Mouse (Mus musculus) kidney, adult 18-20 months (tissue): ENCODE results near the gene Tpi1.
A peak's percentile ranks its signal among the peaks of the same experiment; 100 is the strongest.
"Not testable (repeated sequence)": the region's sequence is repeated elsewhere in the genome, so short reads cannot be mapped to it uniquely, and the experiment has no call there.

Experiments used
- DNase-seq: peaks from one replicate; pipeline ENCODE4 v3.0.0; 2021

The Tpi1 gene

DNA sequence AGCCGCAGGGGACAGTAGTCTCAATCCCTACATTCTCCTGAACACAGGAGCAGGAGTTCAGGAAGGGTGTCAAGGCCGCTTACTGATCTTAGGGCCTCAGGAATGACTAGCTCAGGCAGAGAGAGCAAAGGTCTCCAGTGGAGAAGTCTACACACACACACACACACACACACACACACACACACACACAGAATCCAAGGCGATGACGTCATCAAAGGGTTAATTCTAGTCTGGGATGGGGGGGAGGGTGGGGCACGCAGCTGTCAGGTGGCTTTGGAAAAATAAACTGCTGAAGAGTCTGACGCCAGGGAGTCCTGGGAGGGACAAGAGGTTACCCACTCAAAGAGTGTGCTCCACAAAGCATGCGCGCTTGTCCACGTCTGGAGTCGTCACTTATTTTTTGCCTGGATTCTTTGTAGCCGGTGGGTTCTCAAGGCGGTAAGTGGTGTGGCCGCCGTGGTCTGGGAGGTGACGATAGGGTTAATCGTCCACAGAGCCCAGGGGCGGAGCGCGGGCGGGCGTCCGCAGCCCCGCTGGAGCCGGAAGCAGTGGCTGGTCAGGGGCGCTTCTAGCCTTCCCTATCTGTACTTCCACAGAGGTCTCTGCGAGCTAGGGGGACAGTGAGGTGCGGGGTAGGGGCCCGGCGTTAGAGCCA lies 5.6 kb downstream of the Tpi1 start, which contains the start of gene Spsb2:
Gene Spsb2, plus strand, starts transcription at position 304 of the 655 bp plus-strand sequence.
- DNase-seq: peak; percentile 86

DNA sequence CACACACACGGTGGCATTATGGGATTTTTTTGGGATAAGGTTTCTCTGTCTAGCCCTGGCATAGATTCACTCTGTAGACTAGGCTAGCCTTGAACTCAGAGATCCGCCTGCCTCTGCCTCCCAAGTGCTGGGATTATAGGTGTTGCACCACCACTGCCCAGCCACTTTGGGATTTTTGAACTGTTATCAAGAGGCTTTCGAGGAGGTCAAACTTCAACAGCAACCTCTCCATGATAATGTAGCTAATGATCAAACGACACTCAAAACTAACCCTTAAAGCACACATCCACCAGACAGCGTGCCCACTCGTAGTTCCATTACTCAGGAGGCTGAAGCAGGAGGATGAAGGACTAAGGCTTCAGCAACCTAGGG lies 6.1 kb downstream of the Tpi1 start:
- no peak for DNase-seq

DNA sequence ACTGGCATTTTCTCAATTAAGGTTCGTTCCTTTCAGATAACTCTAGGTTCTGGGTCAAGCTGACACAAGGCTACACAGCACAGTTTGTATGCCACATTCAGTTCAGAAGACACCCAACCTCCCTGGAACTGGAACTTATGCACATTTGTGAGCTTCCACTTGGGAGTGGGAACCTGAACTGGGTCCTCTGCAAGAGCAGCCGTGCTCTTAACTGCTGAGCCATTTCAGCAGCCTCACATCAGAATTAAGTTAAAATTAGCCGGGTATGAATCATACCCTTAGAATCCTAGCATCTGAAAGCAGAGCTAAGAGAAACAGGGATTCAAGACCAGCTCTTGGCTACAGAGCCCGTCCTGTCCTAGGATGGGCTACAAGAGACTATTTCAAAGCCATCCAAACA lies 6.7 kb downstream of the Tpi1 start:
- DNase-seq: no peak

DNA sequence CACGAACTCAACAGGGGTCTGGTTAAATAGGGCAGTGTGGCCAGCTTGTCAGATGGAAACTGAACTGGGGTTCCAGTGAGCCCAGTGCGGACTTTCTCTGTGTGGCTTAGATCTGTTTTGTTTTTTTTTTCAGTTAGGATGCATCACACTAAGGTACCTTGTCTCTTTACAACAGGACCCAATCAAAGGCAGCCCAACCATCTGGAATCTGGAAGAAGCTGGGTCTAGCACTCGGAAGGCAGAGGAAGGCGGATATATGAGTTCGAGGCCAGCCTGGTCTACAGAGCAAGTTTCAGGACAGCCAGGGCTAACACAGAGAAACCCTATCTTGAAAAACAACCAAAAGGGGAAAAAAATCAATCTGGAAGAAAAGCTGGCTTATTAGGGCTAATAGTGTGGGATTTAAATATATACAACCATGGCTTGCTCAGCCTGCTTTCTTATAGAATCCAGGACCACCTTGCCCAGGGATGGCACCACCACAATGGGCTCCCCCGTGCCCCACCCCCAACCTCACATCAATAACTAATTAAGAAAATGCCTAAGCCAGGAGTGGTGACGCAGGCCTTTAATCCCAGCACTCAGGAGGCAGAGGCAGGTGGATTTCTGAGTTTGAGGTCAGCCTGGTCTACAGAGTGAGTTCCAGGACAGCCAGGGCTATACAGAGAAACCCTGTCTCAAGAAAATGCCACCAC lies 7.5 kb downstream of the Tpi1 start:
- no peak for DNase-seq

DNA sequence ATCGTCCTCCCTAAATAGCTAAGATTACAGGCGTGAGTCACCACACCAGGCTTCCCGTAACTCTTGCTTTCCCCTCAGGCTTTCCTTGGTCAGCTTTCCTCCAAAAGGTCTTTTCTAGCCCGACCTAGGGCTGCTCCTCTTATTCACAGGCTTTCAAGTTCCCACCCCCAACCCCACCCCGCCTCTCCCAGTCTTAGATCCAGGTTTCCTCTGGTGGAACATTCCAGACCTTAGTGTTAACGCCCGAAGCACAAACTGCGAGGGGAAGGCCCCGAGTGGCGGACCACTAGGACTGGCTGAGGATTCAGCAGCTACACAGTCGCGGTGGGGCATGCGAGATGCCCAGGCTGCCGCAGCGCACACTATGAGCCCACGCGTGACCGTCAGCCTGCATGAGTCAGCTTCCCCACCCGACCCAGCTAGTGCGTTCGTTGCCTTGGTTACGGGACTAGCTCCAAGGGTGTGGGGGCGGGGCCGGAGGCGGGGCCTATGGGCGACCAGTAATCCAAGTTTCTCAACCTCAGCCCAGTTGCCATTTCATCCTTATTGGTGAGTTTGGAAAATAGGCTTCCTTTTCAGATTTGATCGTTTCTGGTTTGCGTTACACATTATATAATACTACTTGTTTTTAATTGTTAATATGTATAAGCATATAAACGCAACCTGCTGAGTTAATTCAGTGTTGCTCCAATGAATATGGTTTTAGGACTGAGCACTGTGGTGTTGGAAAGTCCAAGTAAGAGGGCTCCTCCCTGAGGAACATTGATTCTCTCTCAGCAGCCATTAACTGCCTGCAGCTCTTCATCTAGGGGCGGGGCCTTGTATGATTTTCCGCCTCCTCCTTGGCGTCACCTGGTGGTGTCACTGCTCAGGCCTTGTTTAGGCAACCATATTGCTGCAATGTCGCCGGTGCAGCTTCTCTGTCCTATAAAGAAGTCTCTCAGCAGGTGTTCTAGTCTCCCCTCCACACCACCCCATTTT lies 8.5 kb downstream of the Tpi1 start:
- peak; percentile 96 for DNase-seq

DNA sequence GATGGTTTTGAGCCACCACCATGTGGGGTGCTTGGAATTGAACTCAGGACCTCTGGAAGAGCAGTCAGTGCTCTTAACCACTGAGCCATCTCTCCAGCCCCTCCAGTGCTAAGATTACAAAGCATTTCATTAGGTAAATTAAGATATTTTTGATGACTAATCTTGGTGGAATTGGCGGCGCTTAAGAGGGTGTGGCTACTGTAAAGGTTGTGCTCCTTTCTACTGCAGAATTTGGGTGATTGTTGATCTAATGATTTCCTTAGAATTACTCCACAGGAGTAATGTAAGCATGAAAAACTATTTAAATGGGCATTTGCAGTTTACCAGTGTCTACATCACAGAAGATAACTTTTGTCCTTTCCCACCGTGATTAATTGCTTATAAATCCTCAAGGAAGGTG lies 9.8 kb downstream of the Tpi1 start:
- DNase-seq: no peak

DNA sequence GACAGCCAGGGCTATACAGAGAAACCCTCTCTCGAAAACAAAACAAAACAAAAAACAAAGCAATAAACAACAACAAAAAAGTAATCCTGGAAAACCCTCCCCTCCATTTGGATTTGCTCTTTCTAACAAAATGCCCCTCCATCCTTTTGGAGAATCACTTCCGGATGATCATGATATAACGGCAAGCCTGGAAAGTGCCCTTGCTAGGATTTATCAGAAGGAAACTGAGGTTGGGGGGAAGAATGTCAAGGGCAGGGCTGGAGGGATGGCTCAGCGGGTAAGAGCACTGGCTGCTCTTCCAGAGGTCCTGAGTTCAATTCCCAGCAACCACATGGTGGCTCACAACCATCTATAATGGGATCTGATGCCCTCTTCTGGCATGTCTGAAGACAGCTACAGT lies 10.4 kb downstream of the Tpi1 start:
- DNase-seq: not testable (repeated sequence)

DNA sequence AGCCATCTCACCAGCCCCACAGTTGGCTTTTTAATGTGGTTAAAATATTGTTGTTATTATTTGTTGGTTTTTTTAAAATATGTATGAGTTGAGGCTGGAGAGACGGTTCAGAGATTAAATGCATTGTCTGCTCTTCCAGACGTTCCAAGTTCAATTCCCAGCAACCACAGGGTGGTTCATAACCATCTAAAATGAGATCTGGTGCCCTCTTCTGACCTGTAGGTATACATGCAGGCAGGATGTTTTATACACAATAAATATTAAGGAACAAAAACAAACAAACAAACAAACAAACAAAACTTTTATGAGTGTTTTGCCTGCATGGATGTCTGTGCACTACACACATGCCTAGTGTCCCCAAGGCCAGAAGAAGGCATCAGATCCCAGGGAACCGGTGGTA lies 11.0 kb downstream of the Tpi1 start:
- no peak for DNase-seq

DNA sequence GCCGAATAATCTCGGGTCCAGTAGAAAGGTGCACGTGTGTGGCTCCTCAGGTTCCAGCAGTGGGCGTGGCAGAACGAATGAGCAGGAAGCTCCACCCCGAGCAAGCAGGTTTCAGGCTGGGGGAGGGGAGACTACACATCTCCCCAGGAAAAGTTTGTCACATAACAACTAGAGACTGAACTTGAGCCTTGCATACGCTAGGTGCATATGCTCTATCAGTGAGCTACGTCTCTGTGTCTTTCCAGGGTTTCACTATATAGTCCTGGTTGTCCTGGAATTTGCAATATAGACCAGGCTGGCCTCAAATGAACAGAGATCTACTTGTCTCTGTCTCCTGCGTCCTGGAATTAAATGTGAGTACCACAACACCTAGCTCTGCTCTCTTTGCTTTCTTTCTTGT lies 11.7 kb downstream of the Tpi1 start:
- peak; percentile 24 for DNase-seq

DNA sequence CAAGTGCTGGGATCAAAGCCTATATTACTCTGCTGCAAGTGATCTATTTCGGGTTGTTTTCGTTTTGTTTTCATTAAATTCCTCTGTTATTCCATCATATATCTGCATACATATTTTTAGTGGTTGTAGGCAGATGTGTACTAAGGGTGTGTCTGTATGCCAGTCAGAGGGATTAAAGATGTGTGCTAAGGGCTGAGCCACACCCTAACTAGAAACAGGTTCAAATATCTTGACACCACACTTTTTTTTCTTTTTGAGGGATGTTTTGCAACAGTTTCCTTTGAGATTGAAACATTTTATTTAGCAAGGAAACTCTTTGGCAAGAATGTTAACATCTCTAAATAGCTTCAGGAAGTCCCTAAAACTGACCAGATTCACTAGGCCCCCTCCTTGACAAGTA lies 17.9 kb downstream of the Tpi1 start:
- DNase-seq: no peak

DNA sequence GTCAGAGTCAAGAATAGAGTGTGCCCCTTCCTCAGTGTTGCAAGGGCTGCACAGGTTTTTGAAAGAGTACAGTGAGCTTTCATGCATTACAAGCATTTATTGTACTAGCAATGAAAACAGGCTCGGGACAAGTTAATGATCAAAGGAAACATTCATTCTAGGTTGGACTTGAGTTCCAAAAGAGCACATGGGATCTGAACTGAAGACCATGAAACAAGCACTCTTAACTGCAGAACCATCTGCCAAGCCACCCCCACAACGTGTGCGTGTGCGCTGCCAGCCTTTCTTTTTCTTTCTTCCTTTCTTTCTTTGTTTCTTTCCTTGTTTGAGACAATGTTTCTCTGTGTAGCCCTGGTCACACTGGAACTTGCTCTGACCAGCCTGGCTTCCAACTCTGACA lies 18.3 kb downstream of the Tpi1 start:
- peak; percentile 45 for DNase-seq

DNA sequence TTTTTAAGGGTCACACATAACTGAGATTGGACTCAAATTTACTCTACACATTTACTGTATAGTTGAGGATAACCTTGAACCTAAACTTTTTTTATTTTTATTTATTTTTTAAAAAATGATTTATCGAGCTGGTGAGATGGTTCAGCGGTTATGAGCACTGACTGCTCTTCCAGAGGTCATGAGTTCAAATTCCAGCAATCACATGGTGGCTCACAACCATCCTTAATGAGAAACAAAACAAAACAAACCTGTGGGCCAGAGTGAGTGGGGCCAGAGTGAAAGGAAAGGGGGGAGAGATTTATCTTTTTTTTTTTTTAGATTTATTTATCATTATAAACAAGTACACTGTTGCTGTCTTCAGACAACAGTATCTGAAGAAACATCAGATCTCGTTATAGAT lies 22.2 kb downstream of the Tpi1 start:
- no peak for DNase-seq

DNA sequence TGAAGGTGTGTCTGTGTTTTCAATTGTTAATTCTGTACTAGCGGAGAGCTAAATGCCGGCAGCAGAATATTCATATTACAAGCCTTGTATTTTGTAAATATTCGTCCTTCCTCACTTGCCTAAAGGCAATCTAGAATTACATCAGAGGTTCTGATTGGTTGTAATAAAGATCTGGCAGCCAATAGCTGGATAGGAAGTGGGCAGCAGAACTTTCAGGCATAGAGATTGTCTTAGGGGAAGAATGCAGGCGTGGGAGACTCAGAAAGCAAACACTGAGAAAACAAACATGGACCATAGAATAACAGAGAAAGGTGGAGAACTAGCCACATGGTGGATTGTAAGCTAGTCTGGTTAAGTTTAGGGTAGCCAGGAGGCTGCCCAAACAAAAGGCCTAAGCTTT lies 24.0 kb downstream of the Tpi1 start:
- no peak for DNase-seq

DNA sequence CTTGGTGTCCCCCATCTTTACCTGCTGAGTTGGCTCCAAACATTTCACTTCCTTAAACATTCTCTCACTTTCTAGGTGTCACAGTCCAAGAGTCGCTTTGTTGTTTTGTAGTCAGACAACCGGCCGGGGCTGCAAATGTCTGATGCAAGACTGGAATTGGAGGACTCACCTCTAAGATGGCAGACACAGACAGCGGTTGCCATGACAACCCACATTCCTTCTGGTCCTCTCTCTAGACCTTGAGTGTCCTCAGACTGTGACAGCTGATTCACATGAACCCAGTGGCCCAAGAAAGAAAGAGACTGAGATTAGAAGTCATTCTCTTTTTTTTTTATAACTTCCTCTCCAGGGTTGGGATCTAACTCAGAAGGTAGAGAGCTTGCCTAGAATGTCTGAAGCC lies 24.6 kb downstream of the Tpi1 start:
- DNase-seq: no peak

DNA sequence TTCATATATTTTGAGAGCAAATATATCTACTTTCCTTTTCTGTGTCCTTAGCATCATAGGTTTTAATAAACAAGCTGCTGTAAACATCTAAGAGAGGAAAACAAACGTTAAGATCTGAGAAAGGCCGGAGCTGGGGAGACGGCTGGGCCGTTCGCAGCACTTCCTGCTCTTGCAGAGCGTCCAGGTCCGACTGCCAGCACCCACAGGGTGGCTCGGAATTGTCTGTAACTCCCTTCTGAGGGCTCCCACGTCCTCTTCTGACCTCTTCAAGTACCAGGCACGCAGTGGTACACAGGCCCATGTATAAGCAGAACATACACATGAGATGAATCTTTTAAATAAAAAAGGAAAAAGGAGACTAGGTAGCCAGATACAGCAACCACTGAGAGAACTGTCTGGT lies 26.4 kb downstream of the Tpi1 start:
- no peak for DNase-seq

DNA sequence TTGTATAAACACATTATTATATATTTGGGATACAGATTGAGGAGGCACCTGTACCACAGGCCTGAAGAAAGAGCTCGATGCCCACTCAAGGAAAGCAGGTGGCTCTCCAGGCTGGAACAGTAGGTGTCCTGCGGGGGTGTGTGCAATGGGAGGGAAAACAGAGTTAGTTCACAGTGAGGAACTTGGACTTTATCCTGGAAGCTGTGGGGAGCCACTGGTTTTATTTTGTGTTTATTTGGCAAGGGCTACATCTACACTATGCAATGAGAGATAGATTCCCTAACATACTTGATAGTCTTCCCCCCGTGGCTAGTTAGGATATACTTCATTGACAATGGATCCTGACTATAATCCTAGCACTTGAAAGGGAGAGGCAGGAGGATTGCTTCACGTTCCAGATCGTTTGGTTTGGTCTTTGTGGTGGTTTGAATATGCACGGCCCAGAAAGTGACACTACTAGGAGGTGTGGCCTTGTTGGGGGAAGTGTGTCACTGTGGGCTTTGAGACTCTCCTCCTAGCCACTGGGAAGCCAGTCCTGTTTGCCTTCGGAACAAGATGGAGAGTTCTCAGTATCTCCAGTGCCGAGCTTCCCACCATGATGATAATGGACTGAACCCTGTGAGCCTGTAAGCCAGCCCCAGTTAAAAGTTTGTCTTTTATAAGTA lies 27.2 kb downstream of the Tpi1 start:
- peak; percentile 40 for DNase-seq

DNA sequence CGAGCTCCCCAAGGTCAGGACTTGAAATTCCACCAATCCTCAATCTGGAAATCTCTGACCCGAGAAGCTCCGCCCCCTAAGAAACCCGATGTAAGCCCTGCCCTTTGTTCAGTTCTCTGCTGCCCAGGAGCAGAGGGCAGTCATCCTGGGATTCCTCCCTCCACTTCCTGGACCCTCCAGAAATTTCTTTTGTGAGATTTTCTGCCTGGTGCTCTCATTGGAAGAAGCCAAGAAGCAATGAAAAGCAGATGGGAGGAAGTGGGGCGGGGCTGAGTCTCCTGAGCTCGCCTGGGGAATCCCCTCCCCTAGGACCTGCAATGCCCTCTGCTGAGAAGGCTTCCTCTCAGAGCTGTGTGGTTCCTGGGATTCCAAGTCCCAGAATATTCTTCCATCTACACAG lies 31.7 kb downstream of the Tpi1 start:
- DNase-seq: no peak

DNA sequence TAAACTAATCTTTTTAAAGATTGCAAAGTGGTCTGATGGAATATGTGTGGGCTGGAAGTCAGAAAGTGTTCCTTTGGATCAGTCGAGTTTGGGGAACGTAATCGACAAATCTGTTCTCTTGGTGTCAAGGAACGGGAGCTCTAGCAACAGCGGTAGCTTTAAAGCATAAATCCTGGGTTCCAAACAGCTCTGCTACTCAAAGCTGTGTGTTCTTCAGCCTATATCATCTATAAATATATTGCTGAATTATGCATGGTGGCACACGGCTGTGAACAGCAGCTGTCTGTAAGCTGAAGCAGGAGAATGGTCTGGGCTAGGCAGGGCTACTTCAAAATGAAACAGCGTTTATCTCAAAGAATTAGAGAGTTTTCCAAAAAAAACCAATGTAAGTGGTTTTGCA lies 33.2 kb downstream of the Tpi1 start:
- no peak for DNase-seq

DNA sequence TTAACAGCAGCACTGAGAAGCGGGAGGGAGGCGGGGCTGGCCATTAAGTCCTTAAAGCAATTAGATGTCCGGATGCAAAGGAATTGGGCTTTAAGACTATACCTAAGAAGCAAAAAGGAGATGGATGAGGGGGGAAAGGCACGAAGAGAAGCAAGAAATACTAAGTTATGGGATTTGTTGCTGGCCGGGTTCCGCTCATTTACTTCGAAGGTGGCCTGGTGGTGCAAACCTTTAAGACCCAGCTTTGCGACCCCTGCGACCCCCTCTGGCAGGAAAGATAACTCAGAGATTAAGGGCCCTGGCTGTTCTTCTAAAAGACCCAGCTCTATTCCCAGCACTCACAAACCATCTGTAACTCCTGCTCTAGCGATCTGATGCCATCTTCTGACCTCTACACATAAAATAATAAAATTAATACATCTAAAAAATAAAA lies 34.1 kb downstream of the Tpi1 start:
- DNase-seq: no peak

DNA sequence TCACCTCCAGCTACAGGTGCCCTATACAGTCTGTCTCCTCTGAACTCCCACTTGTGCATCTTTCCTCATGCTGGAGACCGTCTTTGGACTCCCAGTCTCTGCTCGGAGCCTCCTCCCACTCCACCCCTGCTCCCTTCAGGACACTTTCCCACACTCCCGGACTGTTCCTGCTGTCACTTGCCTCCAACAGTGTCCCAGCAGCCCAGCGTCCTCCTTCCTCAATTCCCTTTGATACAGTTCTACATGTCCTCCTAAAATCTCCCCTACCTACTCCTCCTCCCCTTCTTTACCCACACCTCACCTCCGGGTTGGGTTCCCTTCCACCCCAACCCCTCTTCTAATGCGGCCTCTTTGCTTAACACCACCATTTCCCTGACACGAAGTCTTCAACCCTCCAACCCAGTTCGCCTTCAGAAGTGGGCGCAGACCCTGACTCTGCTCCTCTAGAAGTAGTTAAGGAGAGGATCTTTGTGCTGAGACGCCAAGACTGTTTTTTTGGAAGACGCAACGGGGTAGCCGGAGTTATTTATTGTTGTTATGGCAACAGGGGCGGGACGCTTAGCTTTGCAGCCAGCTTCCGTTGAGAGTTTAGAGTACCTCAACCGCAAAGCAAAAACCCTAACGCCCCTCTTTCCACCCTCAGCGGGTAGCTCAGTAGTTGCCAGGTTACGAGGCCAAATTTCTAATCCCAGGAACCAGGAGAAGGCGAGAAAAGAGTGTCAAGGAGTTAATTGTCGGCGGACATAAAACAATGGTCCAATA lies 34.7 kb downstream of the Tpi1 start, which contains the start of gene Lrrc23:
Gene Lrrc23, minus strand, starts transcription at position 506 of the 762 bp plus-strand sequence.
- peak; percentile 61 for DNase-seq

DNA sequence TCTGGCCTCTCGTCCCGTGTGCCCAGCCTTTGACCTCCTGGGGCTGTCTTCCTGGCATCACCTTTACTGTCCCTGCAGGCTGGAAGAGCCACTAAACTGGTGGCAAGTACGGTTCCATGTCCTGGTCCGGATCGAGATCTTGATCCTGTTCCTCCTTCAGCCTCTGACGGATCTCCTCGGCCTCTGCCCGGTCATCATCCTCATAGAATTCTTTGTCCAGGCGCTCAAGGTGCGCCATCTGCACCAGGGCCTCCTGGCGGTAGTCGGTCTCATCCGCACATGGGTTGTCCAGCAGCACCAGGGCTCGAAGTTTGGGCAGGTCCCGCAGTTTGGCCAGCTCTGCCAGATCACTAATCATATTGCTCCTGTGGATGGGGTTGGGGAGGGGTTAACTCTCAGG lies 43.6 kb downstream of the Tpi1 start:
- no peak for DNase-seq

DNA sequence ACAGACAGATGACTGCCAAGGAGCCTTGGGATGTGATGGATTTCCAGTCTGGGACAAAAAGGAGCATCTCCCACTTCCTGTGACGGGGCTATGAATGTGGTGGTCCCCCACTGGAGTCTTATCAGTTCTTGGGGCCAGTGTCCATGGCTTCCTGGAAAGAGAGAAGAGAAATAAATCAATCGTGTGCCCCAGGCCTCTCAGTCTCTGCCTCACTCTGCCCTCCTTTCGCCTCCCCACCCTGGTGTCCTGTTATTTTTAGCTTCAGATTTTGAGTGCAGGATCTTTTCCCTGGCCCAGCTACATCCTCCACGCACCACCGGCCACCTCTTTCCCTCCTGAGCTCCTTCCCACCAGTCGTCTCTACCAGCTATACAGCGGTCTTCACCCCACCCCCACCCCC lies 44.1 kb downstream of the Tpi1 start:
- DNase-seq: no peak
